Mouse (Mus musculus) cerebellum, adult 2 months (tissue): ENCODE measurements around the gene Mgrn1.

ENCODE experiments used
- CTCF ChIP-seq: fragments of 200-500 bp; IDR thresholded peaks from 2 replicates; pipeline ENCODE4 v1.5.1; 2011; ENCODE audit warnings: low read depth, mild to moderate bottlenecking, control low read depth, low read length, moderate library complexity, borderline replicate concordance; ENCODE audit not compliant: insufficient read depth
- POLR2A ChIP-seq: fragments of 200-500 bp; IDR thresholded peaks from 2 replicates; pipeline ENCODE4 v1.6.1; 2011; ENCODE audit warnings: low read length, control low read depth, borderline replicate concordance; ENCODE audit not compliant: insufficient read depth

- TF ChIP-seq CTCF (no peak), POLR2A (no peak)
Observed at GRCm38 (mm10) chr16:4884930-4885329, 1.1 kb upstream of the Mgrn1 start.
